Comparison of ENCODE assay signal across 23 mouse cellular contexts in the genomic region with DNA sequence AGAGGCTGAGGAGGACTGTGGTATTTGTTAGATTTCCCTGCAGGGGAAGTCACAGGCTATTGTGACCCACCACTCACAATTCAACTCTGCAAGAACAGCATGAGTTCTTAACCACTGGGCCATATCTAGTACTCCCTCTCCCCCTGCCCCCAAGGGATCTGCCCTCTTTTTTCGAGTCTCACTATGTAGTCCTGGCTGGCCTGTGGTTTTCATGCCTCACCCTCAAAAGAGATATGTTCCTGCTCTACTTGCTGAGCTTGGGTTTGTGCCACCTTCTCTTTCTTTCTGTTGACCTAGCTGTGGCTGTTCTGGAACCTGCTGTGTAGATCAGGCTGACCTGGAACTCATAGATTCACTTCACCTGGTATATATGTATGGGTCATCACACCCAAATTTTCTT.
"Had no signal": no experiment of that assay in that cellular context is flagged by ENCODE, and none has a peak within 500 bp of the region (broad histone marks: within the 10 kb centered on the region; RNA-seq: fewer than 3 reads in every experiment).

No protein-coding gene starts in this region.

- DNase-seq: gastrocnemius, postnatal 14 days; gastrocnemius, postnatal 36 days; heart, adult 11 months; heart, adult 2 months; heart, postnatal 14 days; heart, postnatal 36 days; kidney, adult 11 months; kidney, adult 2 months; kidney, adult 9 months; kidney, postnatal 14 days; kidney, postnatal 36 days; liver had no signal

- H3K27ac ChIP-seq: heart, adult 2 months; heart, embryonic 13.5 days; heart, embryonic 15.5 days; hindbrain, embryonic 13.5 days; hindbrain, embryonic 15.5 days; hindbrain, postnatal 0 days; kidney, embryonic 15.5 days; kidney, postnatal 0 days; left cerebral cortex, adult 2 months; limb, embryonic 10.5 days; limb, embryonic 12.5 days had no signal

- H3K27me3 ChIP-seq: heart, embryonic 13.5 days; heart, embryonic 15.5 days; hindbrain, embryonic 13.5 days; hindbrain, embryonic 15.5 days; kidney, embryonic 15.5 days; limb, embryonic 12.5 days had no signal

- ATAC-seq: hindbrain, postnatal 0 days; intestine, embryonic 16.5 days had no signal

- H3K9ac ChIP-seq: heart, embryonic 13.5 days; heart, embryonic 15.5 days; hindbrain, embryonic 13.5 days; hindbrain, embryonic 15.5 days; kidney, embryonic 15.5 days; limb, embryonic 12.5 days had no signal

- H3K4me3 ChIP-seq: heart, adult 2 months; heart, embryonic 13.5 days; heart, embryonic 15.5 days; hindbrain, embryonic 13.5 days; hindbrain, embryonic 15.5 days; kidney, embryonic 15.5 days; left cerebral cortex, adult 2 months; limb, embryonic 10.5 days; limb, embryonic 12.5 days had no signal

- H3K9me3 ChIP-seq: heart, embryonic 13.5 days; heart, embryonic 15.5 days; hindbrain, embryonic 13.5 days; hindbrain, embryonic 15.5 days; kidney, embryonic 15.5 days; limb, embryonic 10.5 days; limb, embryonic 12.5 days had no signal
